Mouse (Mus musculus) olfactory bulb, adult 2 months (tissue): Measurements from ENCODE around the gene B3gat3.

Experiments used
- CTCF ChIP-seq: fragments of 200-500 bp; IDR thresholded peaks from 2 replicates; pipeline ENCODE4 v1.5.1; 2012; ENCODE audit warnings: low read depth, mild to moderate bottlenecking, low read length, moderate library complexity; ENCODE audit not compliant: insufficient read depth
- POLR2A ChIP-seq: fragments of 200-500 bp; IDR thresholded peaks from 2 replicates; pipeline ENCODE4 v1.6.1; 2012; ENCODE audit warnings: mild to moderate bottlenecking, low read depth, low read length, moderate library complexity; ENCODE audit not compliant: insufficient read depth

DNA sequence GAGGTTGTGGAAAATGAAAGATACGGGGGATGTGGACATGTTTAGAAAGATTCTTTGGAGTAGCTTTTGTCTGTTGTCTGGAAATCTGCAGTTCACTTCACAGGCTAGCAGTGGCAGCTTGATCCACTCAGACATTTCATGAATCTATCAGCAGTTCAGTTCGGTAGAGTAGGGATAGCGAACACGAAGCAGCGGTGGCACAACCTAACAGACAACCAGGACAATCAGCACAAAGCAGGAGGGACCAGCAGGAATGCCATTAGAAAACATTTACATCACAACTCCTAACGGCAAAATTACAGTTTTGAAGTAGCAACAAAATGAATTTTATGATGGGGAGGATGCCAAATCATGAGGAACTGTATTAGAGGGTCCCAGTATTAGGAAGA is 496 bp upstream of the B3gat3 start:
- TF ChIP-seq CTCF (no peak), POLR2A (no peak)
